Mouse (Mus musculus) adrenal gland, adult (tissue): ENCODE results near the gene Selenoi.
"Not testable (repeated sequence)": the region's sequence is repeated elsewhere in the genome, so short reads cannot be mapped to it uniquely, and the experiment has no call there.

ENCODE experiments used
- DNase-seq, 2 experiments: peaks; one replicate each; pipeline ENCODE4 v3.0.0; 2022 to 2023; ENCODE audit warnings: low spot score in 1 of 2; ENCODE audit not compliant: inconsistent age in 2 of 2

The Selenoi gene

DNA sequence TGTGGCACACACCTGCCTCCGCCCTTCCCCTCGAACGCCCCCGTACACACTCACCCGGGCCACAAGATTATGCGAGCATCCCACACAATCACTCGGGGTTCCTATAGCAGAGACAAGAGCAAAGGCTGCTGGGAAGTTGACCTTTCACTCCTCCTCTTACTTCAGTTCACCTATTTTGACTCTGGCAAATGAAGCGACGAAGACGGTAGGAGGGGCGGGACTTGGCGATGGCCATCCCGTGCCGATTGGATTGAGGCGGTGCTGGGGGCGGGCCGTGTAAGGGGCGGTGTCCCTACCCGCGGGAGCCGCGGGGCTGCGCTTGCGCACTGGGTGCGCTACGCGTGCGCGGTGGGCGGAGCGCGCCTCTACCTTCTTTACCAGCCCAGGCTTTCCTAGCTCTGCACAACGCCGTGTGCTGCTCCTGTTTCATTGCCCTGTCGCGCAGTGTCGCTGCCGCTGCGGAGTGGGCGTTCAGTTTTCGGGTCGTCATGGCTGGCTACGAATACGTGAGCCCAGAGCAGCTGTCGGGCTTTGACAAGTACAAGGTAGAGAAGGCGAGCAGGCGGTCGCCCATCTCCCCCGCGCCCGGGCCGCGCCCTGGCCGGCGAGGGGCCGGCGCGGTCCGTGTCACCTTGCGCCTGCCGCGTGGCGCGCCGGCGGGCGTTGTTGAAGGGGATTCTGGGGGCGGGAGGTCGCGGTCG, at the start of gene Selenoi:
TSS of gene Selenoi (plus strand) at position 311 of the 701 bp plus-strand sequence.
- DNase-seq, result peak; percentile 99 to 100

DNA sequence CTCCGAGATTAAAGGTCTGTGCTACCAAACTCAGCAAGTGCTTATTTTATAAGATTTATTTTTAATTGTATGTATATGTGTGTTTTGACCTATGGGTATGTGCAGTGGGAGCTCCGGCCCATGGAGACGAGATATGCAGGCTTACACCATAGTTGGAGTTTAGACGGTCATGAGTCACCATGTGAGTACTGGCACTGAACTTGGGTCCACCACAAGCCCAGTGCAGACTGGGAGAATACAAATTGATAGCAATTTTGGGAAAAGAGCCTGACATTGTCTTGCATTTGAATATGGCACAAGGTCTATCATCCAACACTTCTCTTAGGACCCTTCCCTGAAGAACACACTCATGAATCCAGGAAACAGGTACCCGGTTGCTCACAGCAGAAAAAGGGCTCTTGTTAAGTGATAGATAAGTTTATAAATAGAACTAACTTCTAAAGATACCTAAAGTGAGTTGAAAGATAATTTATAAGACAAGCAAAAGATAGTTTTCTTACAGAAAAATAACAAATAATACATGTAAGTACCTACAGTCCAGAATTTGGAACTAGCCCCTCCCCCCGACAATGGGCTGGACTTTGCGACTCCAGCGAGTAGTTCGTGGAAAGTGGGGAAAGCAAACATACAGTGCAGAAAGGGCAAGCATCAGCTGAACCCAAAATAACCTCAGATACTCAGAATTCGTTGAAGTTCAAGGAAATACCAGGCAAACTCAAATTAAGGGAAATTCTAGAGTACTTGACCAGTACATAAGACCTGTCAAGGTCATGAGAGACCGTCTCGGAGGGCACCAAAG, 44.5 kb upstream of the Selenoi start:
- DNase-seq, result peak in 1 of 2 experiments; percentile 23

DNA sequence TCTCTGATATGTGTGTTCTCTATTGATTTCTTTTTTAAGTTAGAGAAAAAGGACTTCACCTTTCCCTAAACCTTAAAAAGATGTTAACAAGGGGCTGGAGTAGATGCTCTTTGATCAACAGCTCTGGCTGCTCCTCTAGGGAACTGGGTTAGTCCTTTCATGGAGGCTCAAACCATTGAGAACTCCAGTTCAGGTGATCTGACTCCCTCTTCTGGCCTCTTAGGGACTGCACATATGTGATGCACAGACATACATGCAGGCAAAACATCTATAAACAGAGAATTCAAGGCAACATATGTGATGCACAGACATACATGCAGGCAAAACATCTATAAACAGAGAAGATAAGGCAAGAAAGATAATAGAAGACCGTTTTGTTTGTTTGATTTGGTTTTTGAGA, 39.9 kb upstream of the Selenoi start:
- DNase-seq, result peak in 1 of 2 experiments; percentile 26

DNA sequence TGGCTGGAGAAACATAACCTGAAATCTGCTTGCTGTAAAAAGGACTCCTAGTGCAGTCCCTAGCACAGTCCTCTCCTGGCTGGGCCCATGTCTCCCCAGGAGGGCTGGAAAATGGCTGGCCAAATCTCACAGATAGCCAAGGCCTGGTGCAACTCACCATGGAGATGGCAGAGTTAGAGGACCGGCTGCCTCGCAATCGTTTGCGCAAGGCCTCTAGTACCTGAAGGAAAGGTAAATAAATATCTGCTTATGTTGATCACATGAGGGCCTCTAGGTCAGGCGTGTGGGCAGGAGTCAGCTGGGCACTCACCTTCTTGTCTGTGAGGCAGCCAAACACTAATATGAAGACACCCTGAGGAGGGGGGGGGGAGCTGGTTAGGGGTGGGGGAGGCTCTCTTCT, 37.0 kb upstream of the Selenoi start:
- no peak for DNase-seq

DNA sequence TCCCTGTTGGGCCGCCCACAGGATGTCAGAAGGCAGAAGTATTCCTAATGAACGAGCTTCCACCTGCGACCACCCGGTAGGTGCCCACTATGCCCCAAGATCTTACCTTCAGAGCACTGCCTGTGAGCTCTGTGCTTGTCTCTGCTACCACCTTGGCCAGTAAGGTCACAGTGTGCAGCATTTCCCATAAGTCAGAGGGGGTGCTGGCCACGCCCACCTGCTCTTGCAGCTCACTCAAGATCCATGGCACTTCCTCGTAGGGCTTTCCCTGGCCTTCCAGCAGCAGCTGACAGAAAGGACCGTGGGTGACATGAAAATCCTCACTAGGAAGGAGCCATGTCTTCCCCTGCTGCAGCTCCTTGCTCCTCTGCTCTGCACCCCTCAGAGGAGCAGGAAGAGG, 34.1 kb upstream of the Selenoi start:
- peak in 1 of 2 experiments; percentile 12 for DNase-seq

DNA sequence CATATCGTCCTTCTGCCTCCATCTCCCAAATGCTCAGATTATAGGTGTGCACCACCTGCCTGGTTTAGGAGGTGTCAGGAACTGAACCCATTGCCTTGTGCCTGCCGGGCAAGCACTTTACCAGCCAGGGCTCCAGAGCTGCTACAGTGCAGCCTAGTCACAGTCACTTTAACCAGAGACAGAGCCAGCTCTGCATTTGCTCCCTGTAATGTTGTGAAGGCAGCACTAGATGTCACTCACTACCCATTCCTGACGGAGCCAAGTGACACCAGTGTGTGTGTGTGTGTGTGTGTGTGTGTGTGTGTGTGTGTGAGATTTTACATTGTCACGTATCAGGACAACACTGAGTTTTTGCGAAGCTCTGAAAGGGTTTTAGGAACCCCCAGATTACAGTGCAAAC, 30.9 kb upstream of the Selenoi start:
- peak; percentile 21 to 67 for DNase-seq

DNA sequence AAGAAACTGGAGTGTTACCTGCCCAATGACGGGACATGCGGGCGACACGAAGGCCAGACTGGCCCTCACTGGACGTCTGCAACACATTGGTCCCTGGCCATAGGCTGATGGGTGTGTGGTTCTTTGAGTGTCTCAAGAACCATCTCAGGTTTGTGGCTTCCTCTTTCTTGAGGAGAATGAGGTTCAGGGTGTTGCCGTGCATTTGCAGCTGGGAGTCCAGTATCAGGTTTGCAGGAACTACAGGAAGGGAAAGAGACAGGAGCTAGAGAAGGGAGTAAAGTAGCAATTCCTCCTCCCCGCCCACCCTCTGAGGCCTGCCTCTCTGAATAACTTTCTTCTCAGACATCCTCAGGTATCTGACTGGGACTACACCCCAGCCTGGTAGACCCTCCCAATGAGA, 30.2 kb upstream of the Selenoi start:
- DNase-seq, result no peak

DNA sequence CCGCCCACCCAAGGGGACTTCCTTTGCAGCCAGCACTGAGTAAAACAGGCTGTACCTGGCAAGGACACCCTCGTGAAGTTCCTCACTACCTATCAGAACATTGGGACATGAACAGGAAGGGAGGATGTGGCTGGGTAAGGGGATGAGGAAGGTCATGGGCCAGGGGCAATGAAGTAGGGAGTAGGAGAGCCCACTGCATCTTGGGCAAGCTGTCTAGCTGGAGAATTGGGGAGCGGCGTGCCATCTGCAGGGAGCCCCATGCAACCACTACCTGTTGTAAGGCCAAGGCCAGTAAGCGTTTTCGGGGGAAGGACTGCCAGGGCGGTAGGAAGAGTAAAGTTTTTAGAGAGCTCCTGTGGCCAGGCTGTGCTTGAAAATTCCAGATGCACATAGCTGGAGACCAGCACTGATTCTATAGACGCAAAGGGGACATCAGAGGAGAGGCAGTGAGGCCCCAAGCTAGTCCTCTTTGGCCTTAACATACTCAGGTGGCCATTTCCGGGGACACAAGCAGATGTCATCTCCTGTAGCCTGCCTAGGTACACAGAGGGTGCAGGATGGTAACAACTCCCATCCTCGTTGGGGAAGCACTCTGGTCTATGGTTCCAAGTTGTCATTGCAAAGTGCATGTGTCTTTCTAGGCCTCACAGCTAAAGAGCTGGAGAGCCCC, 29.0 kb upstream of the Selenoi start:
- no peak for DNase-seq

DNA sequence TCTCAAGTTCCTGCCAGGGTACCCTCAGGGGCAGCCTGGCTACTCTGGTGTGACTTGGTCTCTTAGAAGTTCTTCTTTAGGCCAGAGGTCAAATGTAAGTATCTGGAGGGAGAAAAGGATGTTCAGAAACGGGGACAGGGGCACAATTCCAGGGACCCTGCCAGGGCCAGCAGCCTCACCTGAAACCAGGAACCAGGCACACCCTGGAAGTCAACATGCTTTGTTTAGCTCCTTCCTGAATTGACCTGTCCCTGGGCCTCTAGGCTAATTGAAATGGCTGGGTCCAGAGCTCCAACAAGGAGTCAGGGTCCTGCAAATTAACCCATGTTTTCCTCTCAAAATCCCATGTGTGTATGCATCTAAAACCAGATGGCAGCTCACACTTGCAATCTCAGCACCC, 27.9 kb upstream of the Selenoi start:
- no peak for DNase-seq

DNA sequence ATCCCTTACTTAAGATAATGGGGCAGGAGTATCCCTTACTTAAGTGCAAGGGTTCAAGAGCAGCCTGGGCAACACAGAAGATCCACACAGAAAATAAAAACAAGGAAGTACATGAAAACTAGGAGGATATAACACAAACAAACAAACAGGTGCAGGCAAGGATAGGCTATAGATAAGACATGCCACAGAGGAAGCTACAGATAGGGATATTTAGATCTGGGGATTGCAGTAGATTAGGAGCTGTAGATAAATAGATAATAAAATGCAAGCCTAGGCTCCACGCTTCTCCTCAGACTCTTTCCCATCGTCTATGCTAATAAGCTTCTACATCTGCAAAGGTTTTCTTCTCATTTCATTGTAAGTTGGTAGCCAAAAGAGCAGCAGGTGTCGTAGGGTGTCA, 27.3 kb upstream of the Selenoi start:
- DNase-seq, result no peak

DNA sequence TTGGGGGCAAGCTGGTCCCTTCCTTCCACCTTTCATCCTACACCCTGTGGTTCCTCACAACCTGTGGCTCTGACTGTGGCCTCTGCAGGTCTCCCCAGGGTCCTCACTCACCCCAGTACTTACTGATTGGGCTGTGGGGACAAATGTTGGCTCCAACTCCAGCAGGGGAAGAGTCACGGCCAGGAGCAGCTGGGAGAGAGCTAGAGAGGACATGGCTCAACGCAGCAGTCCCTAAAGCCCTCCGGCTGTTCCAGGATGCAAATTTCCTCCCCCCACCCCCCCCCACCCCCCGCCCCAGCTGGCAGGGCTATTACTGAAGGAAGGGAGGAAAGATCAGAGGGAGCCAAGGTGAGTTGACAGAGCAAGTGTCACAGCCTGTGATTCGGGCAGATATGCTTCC, 26.9 kb upstream of the Selenoi start, which contains the start of gene Adgrf3:
TSS of gene Adgrf3 (minus strand) at position 230 of the 400 bp plus-strand sequence.
- DNase-seq, result no peak

DNA sequence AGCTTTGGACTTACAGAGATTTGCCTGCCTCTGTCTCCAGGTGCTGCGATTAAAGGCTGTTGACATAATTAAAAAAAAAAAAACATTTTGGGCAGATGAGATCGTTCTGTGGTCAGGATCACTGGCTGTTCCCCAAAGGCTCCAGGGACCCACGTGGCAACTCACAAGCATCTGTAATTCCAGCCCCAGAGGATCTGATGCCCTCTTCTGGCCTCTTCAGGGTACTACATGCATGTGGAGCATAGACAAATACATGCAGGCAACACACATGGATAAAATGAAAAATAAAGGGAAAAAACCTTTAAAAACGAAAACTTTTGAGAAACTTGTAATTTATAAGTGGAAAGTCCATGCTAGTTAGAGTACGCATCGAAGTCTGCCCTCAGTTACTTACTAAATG, 25.1 kb upstream of the Selenoi start:
- peak; percentile 29 to 59 for DNase-seq

DNA sequence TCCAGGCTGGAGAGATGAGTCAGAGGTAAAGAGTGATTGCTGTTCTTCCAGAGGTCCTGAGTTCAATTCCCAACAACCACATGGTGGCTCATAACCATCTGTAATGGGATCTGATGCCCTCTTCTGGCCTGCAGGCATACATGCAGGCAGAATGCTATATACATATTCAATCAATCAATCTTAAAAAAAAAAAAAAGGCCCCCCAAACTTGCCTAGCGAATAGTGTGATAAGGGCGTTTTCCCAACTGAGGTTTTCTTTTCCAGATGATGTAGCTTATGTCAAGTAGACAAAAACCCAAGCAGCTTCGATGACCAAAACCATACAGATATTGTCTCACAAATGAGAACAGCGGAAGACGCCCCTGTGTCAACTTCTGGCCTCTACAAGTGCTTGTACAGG, 21.6 kb upstream of the Selenoi start:
- DNase-seq, result not testable (repeated sequence)

DNA sequence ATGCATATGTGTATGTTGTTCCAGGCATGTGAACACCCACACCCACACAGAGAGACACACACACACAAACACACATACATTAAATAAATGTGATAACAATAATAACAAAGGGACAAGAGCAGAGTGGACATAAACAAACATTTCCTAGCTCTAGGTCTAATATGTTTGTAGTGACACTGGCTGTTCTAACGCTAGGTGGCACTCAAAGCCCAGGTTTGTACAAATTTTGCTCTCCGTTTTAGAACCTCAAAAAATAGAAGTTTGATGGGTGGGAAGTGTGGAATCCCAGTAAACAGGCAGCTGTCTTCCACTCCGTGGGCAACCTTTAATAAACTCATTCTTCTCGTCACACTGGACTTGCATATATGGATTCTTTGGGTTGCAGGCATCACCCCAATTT, 17.5 kb upstream of the Selenoi start:
- peak; percentile 44 to 86 for DNase-seq

DNA sequence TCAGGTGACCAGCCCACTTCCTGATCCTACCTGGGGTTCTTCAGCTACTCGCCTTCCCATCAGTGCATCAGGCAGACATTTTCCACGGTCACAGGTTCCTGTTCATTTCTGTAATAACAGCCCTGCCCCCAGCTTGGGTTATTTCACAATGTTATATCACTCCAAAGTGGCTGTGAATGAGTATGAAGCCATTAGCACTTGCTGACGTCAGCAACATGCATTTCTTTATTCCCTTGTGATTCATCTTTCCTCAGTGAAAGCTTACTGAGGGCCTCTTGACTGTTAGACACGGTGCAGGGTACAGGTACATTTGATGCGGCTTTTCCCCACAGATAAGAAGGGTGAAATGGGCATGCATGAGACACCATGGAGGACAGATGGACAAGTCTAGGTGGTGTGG, 16.4 kb upstream of the Selenoi start:
- DNase-seq, result no peak

DNA sequence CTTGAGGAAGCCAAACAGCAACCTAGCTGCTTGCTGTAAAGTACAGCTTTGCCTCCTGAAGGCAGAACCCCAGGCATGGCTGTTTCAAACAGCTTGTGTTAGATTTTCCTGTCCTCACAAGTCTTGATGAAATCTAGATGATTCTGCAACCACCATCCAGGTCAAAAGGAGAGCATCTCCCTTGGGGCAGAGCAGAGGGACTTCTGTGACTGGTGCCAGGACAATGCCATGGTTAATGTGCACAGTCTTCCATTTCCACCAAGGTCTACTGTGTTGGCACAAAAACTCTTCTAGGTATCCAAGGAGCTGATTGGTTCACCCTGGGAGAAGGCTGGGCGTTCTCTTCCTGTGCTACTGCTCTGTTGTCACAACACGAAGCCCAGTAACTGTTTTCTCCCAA, 12.7 kb upstream of the Selenoi start:
- no peak for DNase-seq

DNA sequence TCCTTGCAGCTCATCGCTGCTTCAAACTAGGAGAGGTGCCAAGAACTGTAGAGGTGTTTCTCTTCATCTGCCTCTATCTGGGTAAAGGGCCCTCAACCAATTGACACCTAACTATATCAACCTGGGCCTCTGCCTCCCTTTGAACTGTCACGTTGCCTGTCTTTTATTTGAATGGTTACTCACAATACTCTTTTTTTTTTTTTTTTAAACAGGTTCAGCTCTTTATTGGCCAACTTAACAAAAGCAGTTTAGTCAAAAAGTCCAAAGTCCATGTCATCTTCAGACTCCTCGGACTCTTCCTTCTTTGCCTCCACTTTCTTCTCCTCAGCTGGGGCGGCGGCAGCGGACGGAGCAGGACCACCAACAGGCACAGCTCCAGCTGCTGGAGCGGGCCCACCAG, 11.7 kb upstream of the Selenoi start:
- DNase-seq, result no peak

DNA sequence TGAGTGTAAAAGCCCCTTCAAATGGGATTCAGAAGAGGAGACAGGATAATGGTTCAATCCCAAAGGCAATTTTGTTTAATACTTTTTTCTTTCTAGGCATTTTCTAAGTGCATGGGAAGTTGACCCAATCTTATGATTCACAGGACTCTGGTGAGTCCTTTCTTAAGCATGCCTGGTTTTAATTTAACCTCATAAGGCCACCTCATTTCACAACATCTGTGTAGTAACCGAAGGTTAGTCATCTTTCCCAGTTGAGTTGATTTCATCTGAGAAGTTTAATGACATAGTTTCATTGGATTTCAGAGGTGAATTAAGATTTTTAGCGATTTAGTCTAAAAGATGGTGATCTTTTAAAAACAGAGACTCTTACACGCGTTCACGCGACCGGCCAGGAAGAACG, 9.7 kb upstream of the Selenoi start:
- DNase-seq, result peak in 1 of 2 experiments; percentile 62

DNA sequence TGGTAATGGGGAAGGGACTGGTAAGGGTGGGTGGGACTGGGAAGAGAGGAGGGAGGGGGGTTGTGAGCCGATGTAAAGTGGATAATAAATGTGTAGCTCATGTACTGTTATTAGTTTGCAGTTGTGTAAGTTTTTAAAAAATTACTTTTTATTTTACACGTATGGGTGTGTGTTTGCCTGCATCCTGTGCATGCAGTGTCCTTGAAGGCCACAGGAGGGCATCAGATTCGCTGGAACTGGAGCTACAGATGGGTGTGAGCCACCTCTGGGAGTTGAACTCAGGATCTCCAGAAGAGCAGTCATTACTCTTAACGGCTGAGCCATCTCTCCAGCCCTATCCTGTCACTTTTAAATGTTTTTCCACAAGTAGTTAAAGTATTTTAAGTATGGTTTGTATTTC, 1.5 kb upstream of the Selenoi start:
- no peak for DNase-seq

DNA sequence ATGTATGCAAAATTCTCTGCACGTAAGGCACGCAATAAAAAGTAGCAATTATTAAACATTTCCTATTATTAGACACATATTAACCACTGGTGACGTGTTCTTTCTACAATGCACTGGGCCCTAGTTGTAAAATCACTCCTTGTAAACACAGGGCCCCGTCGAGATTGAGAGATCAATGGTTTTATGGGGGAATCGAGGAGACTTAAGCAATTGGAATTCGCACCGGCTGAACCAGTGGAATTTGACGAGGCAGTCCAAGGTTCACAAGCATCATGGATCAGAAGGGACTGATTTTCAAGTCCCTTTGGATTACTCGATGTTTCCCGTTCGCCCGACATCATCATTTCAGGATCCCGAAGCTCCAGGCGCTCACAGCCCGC, 500 bp upstream of the Selenoi start:
- DNase-seq, result no peak

DNA sequence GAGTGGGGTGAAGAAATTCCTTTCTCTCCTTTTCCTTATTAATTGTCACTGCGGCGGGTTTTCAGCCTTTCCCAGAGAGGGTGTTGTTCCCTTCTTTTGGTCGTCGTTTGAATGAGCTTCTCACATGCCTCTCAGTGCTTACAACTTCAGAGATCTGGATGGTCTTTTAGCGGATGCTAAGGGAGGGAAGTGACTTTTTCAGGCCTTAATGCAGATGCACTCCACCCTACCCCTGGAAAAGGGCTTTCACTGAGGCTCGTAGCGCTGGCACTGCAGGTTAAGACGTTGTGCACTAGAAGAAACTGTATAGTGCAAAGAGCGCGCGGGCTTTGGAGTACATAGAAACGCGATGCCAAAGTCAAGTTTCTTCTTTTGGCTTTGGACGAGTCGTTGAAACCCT, 661 bp downstream of the Selenoi start:
- DNase-seq, result peak; percentile 17 to 72

DNA sequence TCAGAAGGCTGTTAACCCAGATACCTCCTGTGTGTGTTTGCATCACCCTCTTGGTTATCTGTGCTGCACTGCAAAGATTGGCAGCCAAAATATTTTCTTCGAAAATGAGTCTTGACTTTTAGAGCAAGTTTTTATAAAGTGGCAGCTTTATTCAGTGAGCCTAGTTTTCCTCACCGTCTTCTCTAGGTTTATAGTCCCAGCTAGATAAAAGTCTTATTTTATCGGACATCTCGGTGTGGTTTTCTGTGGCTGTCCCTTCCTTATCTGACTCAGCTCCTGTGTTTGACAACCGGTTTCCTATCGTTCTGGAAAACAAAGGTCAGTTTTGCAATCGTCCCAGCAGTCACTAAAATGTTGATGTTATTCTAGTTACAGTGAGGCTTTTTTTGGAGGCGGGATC, 1.6 kb downstream of the Selenoi start:
- peak in 1 of 2 experiments; percentile 55 for DNase-seq
